Mouse (Mus musculus) MEL (cell line): ENCODE results near the gene Creb1. TPM values are rescaled to one million over a fixed set of nuclear protein-coding genes. Genes with fewer than 3 reads are reported as not detected.

Source experiments
- DNase-seq: peaks from one replicate; pipeline ENCODE4 v3.0.0; 2011; ENCODE audit warnings: low read depth, low spot score
- H3K27ac ChIP-seq: 2 replicates; pipeline ENCODE4 v1.5.1; 2012; ENCODE audit warnings: low read depth, mild to moderate bottlenecking, control low read depth, low read length, moderate library complexity; ENCODE audit not compliant: control insufficient read depth
- H3K27me3 ChIP-seq, 2 experiments: fragments of 150-350 bp in 1 of 2; sonication (generic) in 1 of 2; 2 replicates each; pipeline ENCODE4 v1.6.1; 2012; ENCODE audit warnings: low read length in 2 of 2, mild to moderate bottlenecking in 2 of 2, improper control_type of control experiment in 1 of 2, moderate library complexity in 1 of 2; ENCODE audit not compliant: insufficient read depth in 2 of 2, control insufficient read depth in 1 of 2
- H3K36me3 ChIP-seq, 2 experiments: 2 replicates each; pipeline ENCODE4 v1.6.1; 2012 to 2014; ENCODE audit warnings: low read length in 2 of 2, improper control_type of control experiment in 1 of 2, inconsistent platforms in 1 of 2, mild to moderate bottlenecking in 1 of 2; ENCODE audit not compliant: insufficient read depth in 2 of 2, control insufficient read depth in 1 of 2
- H3K4me1 ChIP-seq, 2 experiments: fragments of 150-350 bp in 1 of 2; sonication (generic) in 1 of 2; 2 replicates each; pipeline ENCODE4 v1.6.1; 2012; ENCODE audit warnings: low read length in 2 of 2, improper control_type of control experiment in 1 of 2, mild to moderate bottlenecking in 1 of 2; ENCODE audit not compliant: insufficient read depth in 2 of 2, control insufficient read depth in 1 of 2
- H3K4me3 ChIP-seq, 2 experiments: fragments of 150-350 bp in 1 of 2; sonication (generic) in 1 of 2; 2 replicates each; pipeline ENCODE4 v1.5.1; 2012; ENCODE audit warnings: low read depth in 2 of 2, low read length in 2 of 2, mild to moderate bottlenecking in 2 of 2, moderate library complexity in 2 of 2, control low read depth in 1 of 2, improper control_type of control experiment in 1 of 2; ENCODE audit not compliant: control insufficient read depth in 1 of 2, insufficient read depth in 1 of 2
- H3K79me2 ChIP-seq: 2 replicates; pipeline ENCODE4 v1.6.1; 2012; ENCODE audit warnings: mild to moderate bottlenecking, low read length, moderate library complexity; ENCODE audit not compliant: control insufficient read depth, poor library complexity, insufficient read depth
- H3K9ac ChIP-seq: 2 replicates; pipeline ENCODE4 v1.6.1; 2012; ENCODE audit warnings: low read depth, mild to moderate bottlenecking, control low read depth, low read length, moderate library complexity; ENCODE audit not compliant: control insufficient read depth, poor library complexity, severe bottlenecking
- H3K9me3 ChIP-seq: fragments of 150-350 bp; sonication (generic); replicated peaks from 2 replicates; pipeline ENCODE4 v1.6.1; 2012; ENCODE audit warnings: mild to moderate bottlenecking, low read length, improper control_type of control experiment, moderate library complexity; ENCODE audit not compliant: insufficient read depth
- CHD2 ChIP-seq: IDR thresholded peaks from 2 replicates; pipeline ENCODE4 v1.6.1; 2011; ENCODE audit warnings: low read length, improper control_type of control experiment
- E2F4 ChIP-seq: IDR thresholded peaks from 2 replicates; pipeline ENCODE4 v1.6.1; 2011; ENCODE audit warnings: low read depth, low read length, improper control_type of control experiment, borderline replicate concordance
- ETS1 ChIP-seq: IDR thresholded peaks from 2 replicates; pipeline ENCODE4 v1.6.1; 2012; ENCODE audit warnings: low read depth, mild to moderate bottlenecking, inconsistent platforms, low read length, improper control_type of control experiment, moderate library complexity
- HCFC1 ChIP-seq: IDR thresholded peaks from 2 replicates; pipeline ENCODE4 v1.6.1; 2012; ENCODE audit warnings: low read depth, mild to moderate bottlenecking, inconsistent platforms, low read length, improper control_type of control experiment, moderate library complexity
- JUND ChIP-seq: IDR thresholded peaks from 2 replicates; pipeline ENCODE4 v1.6.1; 2011; ENCODE audit warnings: low read depth, mild to moderate bottlenecking, improper control_type of control experiment, low read length
- MAFK ChIP-seq: IDR thresholded peaks from 2 replicates; pipeline ENCODE4 v1.6.1; 2011; ENCODE audit warnings: low read depth, mild to moderate bottlenecking, low read length, improper control_type of control experiment, borderline replicate concordance
- MAX ChIP-seq: IDR thresholded peaks from 2 replicates; pipeline ENCODE4 v1.6.1; 2011; ENCODE audit warnings: low read length, improper control_type of control experiment
- MAZ ChIP-seq: IDR thresholded peaks from 2 replicates; pipeline ENCODE4 v1.6.1; 2012; ENCODE audit warnings: low read depth, mild to moderate bottlenecking, inconsistent platforms, low read length, improper control_type of control experiment
- MXI1 ChIP-seq: IDR thresholded peaks from 2 replicates; pipeline ENCODE4 v1.6.1; 2011; ENCODE audit warnings: mild to moderate bottlenecking, low read depth, low read length, improper control_type of control experiment
- NRF1 ChIP-seq: IDR thresholded peaks from 2 replicates; pipeline ENCODE4 v1.6.1; 2014; ENCODE audit warnings: low read depth, mild to moderate bottlenecking, inconsistent platforms, low read length, improper control_type of control experiment, moderate library complexity; ENCODE audit not compliant: poor library complexity, insufficient read depth, severe bottlenecking
- POLR2A ChIP-seq, 2 experiments: IDR thresholded peaks; 2 replicates each; pipeline ENCODE4 v1.6.1; 2011 to 2012; ENCODE audit warnings: low read length in 2 of 2, mild to moderate bottlenecking in 2 of 2, control low read depth in 1 of 2, improper control_type of control experiment in 1 of 2, low read depth in 1 of 2, moderate library complexity in 1 of 2; ENCODE audit not compliant: control insufficient read depth in 1 of 2, insufficient read depth in 1 of 2, poor library complexity in 1 of 2
- POLR2AphosphoS2 ChIP-seq: IDR thresholded peaks from 2 replicates; pipeline ENCODE4 v1.6.1; 2011; ENCODE audit warnings: low read length, improper control_type of control experiment
- SIN3A ChIP-seq: IDR thresholded peaks from 2 replicates; pipeline ENCODE4 v1.6.1; 2012; ENCODE audit warnings: low read length, improper control_type of control experiment, inconsistent platforms
- UBTF ChIP-seq: IDR thresholded peaks from 2 replicates; pipeline ENCODE4 v1.6.1; 2012; ENCODE audit warnings: low read depth, mild to moderate bottlenecking, inconsistent platforms, low read length, improper control_type of control experiment, moderate library complexity, borderline replicate concordance; ENCODE audit not compliant: insufficient read depth
- USF1 ChIP-seq: IDR thresholded peaks from 2 replicates; pipeline ENCODE4 v1.6.1; 2014; ENCODE audit warnings: low read depth, mild to moderate bottlenecking, inconsistent platforms, low read length, improper control_type of control experiment, moderate library complexity
- polyA plus RNA-seq, 2 experiments: library from polyadenylated mRNA; stranded (reverse) in 1 of 2; unstranded in 1 of 2; fragments of >175 nt in 1 of 2; fragments of >200 nt in 1 of 2; gene quantifications; 2 replicates each; pipeline versions ENCODE4 v1.2.1 to v1.2.4; 2012; ENCODE audit warnings: low replicate concordance in 2 of 2, low read depth in 1 of 2; ENCODE audit not compliant: insufficient read length in 2 of 2, insufficient read depth in 1 of 2, missing spikeins in 1 of 2
- total RNA-seq: library from RNA; depleted of rRNA; stranded (reverse); fragments of 300-350 nt; gene quantifications from 2 replicates; pipeline ENCODE4 v1.2.3, GENCODE M21; 2012

The Creb1 gene
- total and polyA plus RNA-seq, 3 experiments = 21.8 to 49.1 (median 22.8) TPM

DNA sequence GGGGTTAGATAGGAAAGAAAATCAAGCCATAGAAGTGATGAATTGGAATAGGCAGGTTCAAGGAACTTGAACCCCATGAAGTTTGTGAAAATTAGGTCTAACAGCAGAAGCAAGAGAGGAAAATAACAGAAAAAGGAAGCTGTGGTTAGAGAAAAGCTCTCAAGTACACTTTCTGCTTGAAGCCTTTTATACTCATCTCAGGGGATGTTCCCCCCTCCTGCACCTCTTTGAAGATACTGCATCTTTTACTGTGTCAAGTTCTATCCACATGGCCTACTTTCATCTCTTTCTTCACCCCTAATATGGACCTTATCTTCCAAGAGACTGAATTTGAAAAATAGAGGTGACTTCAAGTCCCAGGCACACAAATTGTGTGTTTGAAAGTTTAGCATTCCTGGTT is 4.8 kb upstream of the Creb1 start (continued):
- TF ChIP-seq MXI1 = 0 out of 2 replicates have a peak, but pooled peaks have one; percentile 22
- TF ChIP-seq POLR2A (IDR thresholded peaks at IDR 0.05; ENCODE audit: control insufficient read depth in 1 of 2, insufficient read depth in 1 of 2, low read depth in 1 of 2, low read length in 2 of 2, poor library complexity in 1 of 2) = no peak

DNA sequence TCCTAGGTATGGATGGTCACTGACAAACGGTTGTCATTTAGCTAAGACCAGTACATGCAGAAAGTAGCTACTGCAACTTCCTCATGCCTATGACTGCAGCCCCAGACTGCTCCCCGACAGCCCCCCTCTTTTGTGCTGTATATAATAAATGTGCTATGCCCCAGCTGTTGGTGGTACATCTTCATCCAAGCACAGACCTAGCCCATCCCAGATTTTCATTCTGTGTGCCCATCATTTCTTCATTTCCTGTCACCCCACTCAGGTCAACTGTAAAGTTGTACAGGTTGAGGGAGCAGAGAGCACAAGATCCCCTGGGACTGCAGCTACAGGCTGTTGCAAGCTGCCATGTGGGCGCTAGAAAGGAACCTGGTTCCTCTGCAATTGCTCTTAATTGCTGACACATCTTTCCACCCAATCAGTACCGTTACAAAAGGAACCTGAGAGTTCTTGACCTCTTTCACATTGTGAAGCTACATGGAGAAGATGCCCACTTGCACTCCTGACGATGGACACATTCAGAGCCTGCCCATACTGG is 2.6 kb upstream of the Creb1 start:
- H3K4me1 ChIP-seq = peaks cover 15 to 26% of the 10 kb centered on the region in 2 experiments
- peaks cover 0 to 34% of the 10 kb centered on the region in 2 experiments; a peak in 2 of 4 replicates for H3K36me3 ChIP-seq
- no peaks in the 10 kb centered on the region for H3K9me3 ChIP-seq
- no peaks in the 10 kb centered on the region for H3K27me3 ChIP-seq
- H3K4me3 ChIP-seq = no peak overlapping the region
- no peak for TF ChIP-seq USF1
- no peak for TF ChIP-seq UBTF
- no peak for TF ChIP-seq ETS1
- TF ChIP-seq MAZ = no peak
- TF ChIP-seq JUND = no peak
- TF ChIP-seq NRF1 = no peak
- TF ChIP-seq CHD2 = no peak
- H3K79me2 ChIP-seq = peaks cover 31% of the 10 kb centered on the region
- no peak overlapping the region for H3K27ac ChIP-seq
- no peak overlapping the region for H3K9ac ChIP-seq
- no peak for DNase-seq

DNA sequence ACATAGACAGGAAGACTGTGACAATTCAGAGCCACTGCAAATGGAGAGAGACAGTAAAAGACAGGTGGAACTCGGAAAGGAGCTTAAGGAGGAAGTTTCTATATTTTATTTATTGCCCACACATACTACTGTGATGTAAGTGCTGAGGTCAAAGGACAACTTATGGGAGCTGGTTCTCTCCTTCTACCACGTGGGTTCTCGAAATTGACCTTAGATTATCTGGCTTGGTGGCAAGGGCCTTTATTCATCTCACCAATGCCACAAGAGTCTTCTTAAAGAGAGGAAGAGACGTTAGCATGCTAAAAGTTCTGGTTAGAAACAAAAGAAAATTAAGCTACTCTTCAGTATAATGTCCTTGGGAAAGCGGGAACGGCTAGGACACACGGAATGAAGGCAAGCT is 897 bp upstream of the Creb1 start:
- Histone ChIP-seq H3K4me3 (peak overlapping the region; percentile 82 to 88), H3K9ac (peak overlapping the region; percentile 96), H3K9me3 (no peaks in the 10 kb centered on the region), H3K36me3 (peaks cover 0 to 44% of the 10 kb centered on the region in 2 experiments; a peak in 2 of 4 replicates), H3K27ac (peak overlapping the region; percentile 81), H3K27me3 (no peaks in the 10 kb centered on the region), H3K79me2 (peaks cover 38% of the 10 kb centered on the region), H3K4me1 (peaks cover 21 to 26% of the 10 kb centered on the region in 2 experiments)
- TF ChIP-seq HCFC1 (0 out of 2 replicates have a peak, but pooled peaks have one; percentile 9), MAFK (no peak), E2F4 (no peak), MAX (0 out of 2 replicates have a peak, but pooled peaks have one; percentile 40), CHD2 (no peak), POLR2AphosphoS2 (no peak), SIN3A (peak; percentile 39; the same call in 1 of the 2 replicates)
- DNase-seq = peak; percentile 53
